Mouse (Mus musculus) heart, adult 2 months (tissue): ENCODE results near the gene Elf1. TPM values are rescaled to one million over a fixed set of nuclear protein-coding genes. Genes with fewer than 3 reads are reported as not detected.
A peak's percentile ranks its signal among the peaks of the same experiment; 100 is the strongest.
"Not testable (repeated sequence)": the region's sequence is repeated elsewhere in the genome, so short reads cannot be mapped to it uniquely, and the experiment has no call there.

Source experiments
- DNase-seq, 2 experiments: peaks; one replicate each; pipeline ENCODE4 v3.0.0; 2021
- H3K27ac ChIP-seq: fragments of 200-600 bp; 2 replicates; pipeline ENCODE4 v1.8.1; 2022
- H3K27me3 ChIP-seq: fragments of 200-500 bp; 2 replicates; pipeline ENCODE4 v1.6.1; 2012; ENCODE audit warnings: mild to moderate bottlenecking, low read length, inconsistent platforms, mixed read lengths; ENCODE audit not compliant: control insufficient read depth, insufficient read depth
- H3K36me3 ChIP-seq: fragments of 200-500 bp; 2 replicates; pipeline ENCODE4 v1.6.1; 2012; ENCODE audit warnings: low read length, inconsistent platforms; ENCODE audit not compliant: control insufficient read depth, insufficient read depth
- H3K4me1 ChIP-seq: fragments of 200-500 bp; 2 replicates; pipeline ENCODE4 v1.6.1; 2011; ENCODE audit warnings: low read length; ENCODE audit not compliant: control insufficient read depth, insufficient read depth
- H3K4me3 ChIP-seq: fragments of 200-600 bp; 2 replicates; pipeline ENCODE4 v1.8.1; 2022
- H3K79me2 ChIP-seq: fragments of 200-500 bp; replicated peaks from 2 replicates; pipeline ENCODE4 v1.6.1; 2012; ENCODE audit warnings: mild to moderate bottlenecking, inconsistent platforms, low read length, moderate library complexity, mixed read lengths; ENCODE audit not compliant: control insufficient read depth, insufficient read depth
- H3K9ac ChIP-seq: fragments of 200-500 bp; 2 replicates; pipeline ENCODE4 v1.6.1; 2012; ENCODE audit warnings: low read depth, mild to moderate bottlenecking, control low read depth, inconsistent platforms, low read length, mixed read lengths
- CTCF ChIP-seq: fragments of 200-600 bp; IDR thresholded peaks from 2 replicates; pipeline ENCODE4 v1.8.1; 2022; ENCODE audit warnings: antibody characterized with exemption, mild to moderate bottlenecking, moderate library complexity
- EP300 ChIP-seq: fragments of 200-500 bp; IDR thresholded peaks from 2 replicates; pipeline ENCODE4 v1.6.1; 2011; ENCODE audit warnings: low read depth, low read length, control low read depth; ENCODE audit not compliant: insufficient read depth
- POLR2A ChIP-seq: fragments of 200-500 bp; IDR thresholded peaks from 2 replicates; pipeline ENCODE4 v1.6.1; 2011; ENCODE audit warnings: mild to moderate bottlenecking, low read depth, low read length, control low read depth; ENCODE audit not compliant: insufficient read depth
- WGBS: fragments of 180-500 bp; shearing (Covaris S2); methylation state at CpG from one replicate; pipeline ENCODE4 v1.1.7; 2018; 5-methylcytosine and 5-hydroxymethylcytosine counted together
- intact Hi-C: fragments of 180-260 bp; cut with DNase I; formaldehyde crosslinking; loops from one replicate; pipeline ENCODE4 v1.15.1; 2025
- polyA plus RNA-seq: library from polyadenylated mRNA; depleted of rRNA; stranded (reverse); fragments of >200 nt; gene quantifications from 2 replicates; pipeline ENCODE4 v1.2.3, GENCODE M21; 2012
- total RNA-seq, 2 experiments: library from RNA; stranded (reverse); gene quantifications; 2 replicates each; pipeline ENCODE4 v1.2.3; 2021

Gene Elf1
- total and polyA plus RNA-seq, 3 experiments = 6.6 to 13.7 (median 13.3) TPM

GRCm38 (mm10) chr14:79529581-79530554 lies 48.9 kb downstream of the Elf1 start:
- Histone ChIP-seq H3K4me1 (peaks cover 8% of the 10 kb centered on the region), H3K36me3 (peaks cover 14% of the 10 kb centered on the region), H3K4me3 (no peak overlapping the region), H3K79me2 (peaks cover 6% of the 10 kb centered on the region), H3K27me3 (no peaks in the 10 kb centered on the region), H3K9ac (no peak overlapping the region), H3K27ac (no peak overlapping the region)
- DNase-seq = no peak
- intact Hi-C loops = no loop called here
- 71% methylated on average over 10 of the region's 10 CpGs for WGBS
- TF ChIP-seq CTCF = no peak
- TF ChIP-seq POLR2A = no peak
- no peak for TF ChIP-seq EP300

GRCm38 (mm10) chr14:79530761-79531160 lies 49.8 kb downstream of the Elf1 start:
- peaks cover 15% of the 10 kb centered on the region for H3K36me3 ChIP-seq
- H3K4me3 ChIP-seq = no peak overlapping the region
- H3K79me2 ChIP-seq = peaks cover 3% of the 10 kb centered on the region
- H3K27me3 ChIP-seq = no peaks in the 10 kb centered on the region
- WGBS = 83% methylated on average over 6 of the region's 6 CpGs
- H3K4me1 ChIP-seq = peaks cover 9% of the 10 kb centered on the region
- no peak overlapping the region for H3K9ac ChIP-seq
- intact Hi-C loops = no loop called here
- no peak for DNase-seq
- TF ChIP-seq EP300 (no peak), CTCF (no peak), POLR2A (no peak)
- no peak overlapping the region for H3K27ac ChIP-seq

DNA sequence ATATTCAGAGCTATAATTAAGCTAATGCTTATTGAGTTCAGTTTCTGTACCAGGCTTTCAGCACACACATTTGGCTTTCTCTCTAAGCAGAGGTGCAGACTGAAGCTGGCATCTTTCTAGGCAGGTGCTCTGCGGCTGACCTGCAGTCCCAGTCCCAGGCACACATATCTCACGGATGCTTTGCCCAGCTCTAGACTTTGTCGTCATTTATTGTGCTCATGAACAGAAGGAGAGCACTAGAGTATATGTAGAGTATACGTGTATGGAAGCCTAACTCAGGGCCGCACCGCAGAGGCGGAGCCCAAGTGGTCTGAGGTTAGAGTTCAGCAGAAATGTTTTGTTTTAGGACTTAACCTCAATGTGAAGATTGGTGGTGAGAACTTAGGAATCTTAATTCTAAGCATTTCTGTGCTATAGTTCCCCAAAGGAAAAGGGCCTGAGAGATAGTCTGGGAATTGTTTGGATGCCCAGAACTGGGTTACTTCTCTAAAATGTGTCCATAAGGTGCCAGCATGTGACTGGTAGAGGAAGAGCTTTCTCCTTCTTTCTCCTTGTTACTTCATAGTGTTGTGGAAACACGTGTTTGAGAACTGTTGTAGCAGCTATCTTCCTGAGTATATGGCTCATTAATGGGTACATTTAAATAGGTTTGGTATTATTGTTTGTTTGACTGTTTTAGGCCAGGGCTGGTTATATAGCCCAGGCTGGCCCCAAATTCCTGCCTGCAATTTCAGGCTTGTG lies 51.2 kb downstream of the Elf1 start:
- WGBS = 82% methylated on average over 8 of the region's 8 CpGs
- no peak overlapping the region for H3K4me3 ChIP-seq
- no peak overlapping the region; the same call in 1 of the 2 replicates for H3K9ac ChIP-seq
- H3K36me3 ChIP-seq = peaks cover 19% of the 10 kb centered on the region
- no peak for TF ChIP-seq POLR2A
- no peak for TF ChIP-seq CTCF
- TF ChIP-seq EP300 = no peak
- peaks cover 14% of the 10 kb centered on the region for H3K4me1 ChIP-seq
- intact Hi-C loops = no loop called here
- H3K27ac ChIP-seq = no peak overlapping the region
- H3K79me2 ChIP-seq = peaks cover 5% of the 10 kb centered on the region
- H3K27me3 ChIP-seq = no peaks in the 10 kb centered on the region
- DNase-seq = no peak

DNA sequence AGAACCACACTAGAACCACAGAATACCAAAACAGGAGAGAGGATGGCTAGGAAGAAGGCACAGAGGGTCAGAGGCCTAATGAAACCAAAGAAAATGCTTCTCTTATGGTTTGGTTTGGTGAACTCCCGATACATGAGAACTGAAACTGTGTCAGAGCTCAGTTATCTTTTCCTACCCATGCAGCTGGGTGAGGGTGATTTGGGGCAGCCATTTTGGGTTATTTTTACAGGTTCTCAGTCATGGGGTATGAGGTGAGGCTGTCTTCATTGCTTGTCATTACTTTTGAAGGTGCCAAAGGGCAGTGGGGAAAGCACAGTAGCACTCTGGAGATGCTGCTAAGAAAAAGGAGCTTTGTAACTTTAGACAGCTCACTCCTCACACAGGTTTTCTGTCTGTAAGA lies 52.4 kb downstream of the Elf1 start:
- WGBS = 44% methylated on average over 1 of the region's 1 CpGs
- peaks cover 17% of the 10 kb centered on the region for H3K4me1 ChIP-seq
- H3K9ac ChIP-seq = no peak overlapping the region
- no peak for TF ChIP-seq POLR2A
- TF ChIP-seq CTCF = no peak
- TF ChIP-seq EP300 = no peak
- H3K27ac ChIP-seq = peak overlapping the region; percentile 85
- no peak overlapping the region for H3K4me3 ChIP-seq
- intact Hi-C loops = no loop called here
- H3K36me3 ChIP-seq = peaks cover 19% of the 10 kb centered on the region
- no peak for DNase-seq
- no peaks in the 10 kb centered on the region for H3K27me3 ChIP-seq
- peaks cover 5% of the 10 kb centered on the region for H3K79me2 ChIP-seq

DNA sequence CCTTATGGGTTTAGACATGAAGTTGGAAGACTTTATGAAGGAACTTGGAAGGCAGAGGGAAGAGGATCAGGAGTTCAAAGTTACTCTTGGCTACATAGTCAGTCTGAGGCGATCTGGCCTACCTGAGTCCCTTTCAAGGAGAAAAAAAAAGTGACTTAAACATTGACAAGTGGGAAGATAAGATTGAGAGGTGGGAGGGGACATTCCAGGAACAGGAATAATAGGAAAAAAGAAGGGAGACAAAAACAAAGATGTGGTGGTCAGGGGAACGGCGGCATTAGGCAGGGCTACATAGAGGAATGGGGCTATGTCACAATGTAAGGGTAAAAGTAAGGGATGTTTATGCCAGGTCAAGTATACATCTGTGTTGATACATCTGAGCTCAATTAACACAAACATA lies 53.2 kb downstream of the Elf1 start:
- Histone ChIP-seq H3K36me3 (peaks cover 23% of the 10 kb centered on the region), H3K79me2 (peaks cover 9% of the 10 kb centered on the region), H3K27ac (peak overlapping the region; percentile 85), H3K4me1 (peaks cover 19% of the 10 kb centered on the region), H3K9ac (no peak overlapping the region), H3K4me3 (no peak overlapping the region), H3K27me3 (no peaks in the 10 kb centered on the region)
- no peak for TF ChIP-seq EP300
- TF ChIP-seq POLR2A = no peak
- no peak for TF ChIP-seq CTCF
- intact Hi-C loops = loop anchor here (2.0 kb wide), 2 partner anchors 15 to 53 kb away; partner anchors contain the start of genes Elf1 and Wbp4
- no peak for DNase-seq
- WGBS = 70% methylated on average over 3 of the region's 3 CpGs

GRCm38 (mm10) chr14:79534656-79535055 lies 53.7 kb downstream of the Elf1 start:
- not testable (repeated sequence) for H3K79me2 ChIP-seq, H3K27me3 ChIP-seq, H3K9ac ChIP-seq, DNase-seq, H3K4me3 ChIP-seq
- H3K36me3 ChIP-seq = peaks cover 23% of the 10 kb centered on the region
- peaks cover 19% of the 10 kb centered on the region for H3K4me1 ChIP-seq
- intact Hi-C loops = loop anchor here (2.0 kb wide), 2 partner anchors 16 to 54 kb away; partner anchors contain the start of genes Elf1 and Wbp4
- 82% methylated on average over 4 of the region's 4 CpGs for WGBS
- H3K27ac ChIP-seq = peak overlapping the region; percentile 85
